Mouse (Mus musculus) lung, postnatal 0 days (tissue): ENCODE results near the gene Fyn.

Experiments used
- CTCF ChIP-seq: IDR thresholded peaks from 2 replicates; pipeline ENCODE4 v1.5.1; 2016; ENCODE audit warnings: antibody characterized with exemption, mild to moderate bottlenecking
- EP300 ChIP-seq: IDR thresholded peaks from 2 replicates; pipeline ENCODE4 v1.6.1; 2016; ENCODE audit warnings: antibody characterized with exemption, mild to moderate bottlenecking, control low read depth

DNA sequence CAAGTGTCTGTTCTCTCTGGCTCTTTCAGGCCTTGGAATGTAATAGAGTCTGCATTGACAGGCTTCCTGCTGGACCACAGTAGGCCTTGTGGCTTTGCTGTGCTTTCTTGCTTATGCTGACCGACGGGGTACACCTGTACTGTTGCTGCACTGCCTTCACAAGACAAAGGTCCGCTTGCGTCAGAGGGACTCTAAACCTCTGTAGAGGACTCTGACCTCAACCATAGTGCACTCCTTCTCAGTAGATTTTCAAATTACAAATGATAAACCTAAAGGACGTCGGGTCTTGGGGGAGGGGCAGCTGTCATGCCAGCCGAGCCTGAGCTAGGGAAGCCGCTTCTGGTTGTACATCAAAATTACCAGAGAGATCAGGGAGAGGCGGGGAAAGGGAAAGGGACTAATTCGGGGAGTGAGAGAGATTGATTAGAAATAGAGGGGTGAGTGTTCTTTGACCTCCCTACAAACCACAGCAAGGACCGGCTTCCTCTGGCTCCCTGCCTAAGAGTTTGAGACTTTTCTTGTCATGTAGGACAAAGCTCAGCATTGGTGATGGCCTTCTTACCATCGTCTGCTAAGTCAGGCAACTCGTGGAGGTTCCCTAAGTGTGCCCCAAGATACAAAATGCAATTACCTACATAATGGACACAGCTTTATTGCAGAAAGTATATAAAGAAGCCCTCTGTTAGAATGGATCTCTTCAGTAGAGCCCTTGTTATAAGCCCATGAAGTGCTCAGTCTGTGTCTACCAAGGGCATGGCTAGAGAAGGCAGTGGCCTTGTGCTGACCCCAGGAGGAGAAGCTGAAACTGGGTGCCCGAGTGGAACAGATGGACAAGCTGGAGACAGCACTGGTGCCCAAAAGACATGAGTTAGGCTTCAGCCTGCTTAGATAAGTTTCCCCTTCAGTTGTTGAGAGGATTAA is 64.3 kb downstream of the Fyn start:
- no peak for TF ChIP-seq EP300
- TF ChIP-seq CTCF, result no peak
